Mouse (Mus musculus): ENCODE measurements around the gene Htra3.

GRCm38 (mm10) chr5:35611170-35611569 is 68.4 kb downstream of the Htra3 start:
- TF ChIP-seq TAL1 (IDR thresholded peaks at IDR 0.05; ENCODE audit: low read length), result no peak
- no peak for TF ChIP-seq GATA1 (IDR thresholded peaks at IDR 0.05; ENCODE audit: low read length)
